Mouse (Mus musculus): ENCODE results near the gene Ric8a. TPM values are rescaled to one million over a fixed set of nuclear protein-coding genes. Genes with fewer than 3 reads are reported as not detected.

Ric8a gene
- polyA plus RNA-seq, 1 experiment from 2014 or later = 76.0 TPM

DNA sequence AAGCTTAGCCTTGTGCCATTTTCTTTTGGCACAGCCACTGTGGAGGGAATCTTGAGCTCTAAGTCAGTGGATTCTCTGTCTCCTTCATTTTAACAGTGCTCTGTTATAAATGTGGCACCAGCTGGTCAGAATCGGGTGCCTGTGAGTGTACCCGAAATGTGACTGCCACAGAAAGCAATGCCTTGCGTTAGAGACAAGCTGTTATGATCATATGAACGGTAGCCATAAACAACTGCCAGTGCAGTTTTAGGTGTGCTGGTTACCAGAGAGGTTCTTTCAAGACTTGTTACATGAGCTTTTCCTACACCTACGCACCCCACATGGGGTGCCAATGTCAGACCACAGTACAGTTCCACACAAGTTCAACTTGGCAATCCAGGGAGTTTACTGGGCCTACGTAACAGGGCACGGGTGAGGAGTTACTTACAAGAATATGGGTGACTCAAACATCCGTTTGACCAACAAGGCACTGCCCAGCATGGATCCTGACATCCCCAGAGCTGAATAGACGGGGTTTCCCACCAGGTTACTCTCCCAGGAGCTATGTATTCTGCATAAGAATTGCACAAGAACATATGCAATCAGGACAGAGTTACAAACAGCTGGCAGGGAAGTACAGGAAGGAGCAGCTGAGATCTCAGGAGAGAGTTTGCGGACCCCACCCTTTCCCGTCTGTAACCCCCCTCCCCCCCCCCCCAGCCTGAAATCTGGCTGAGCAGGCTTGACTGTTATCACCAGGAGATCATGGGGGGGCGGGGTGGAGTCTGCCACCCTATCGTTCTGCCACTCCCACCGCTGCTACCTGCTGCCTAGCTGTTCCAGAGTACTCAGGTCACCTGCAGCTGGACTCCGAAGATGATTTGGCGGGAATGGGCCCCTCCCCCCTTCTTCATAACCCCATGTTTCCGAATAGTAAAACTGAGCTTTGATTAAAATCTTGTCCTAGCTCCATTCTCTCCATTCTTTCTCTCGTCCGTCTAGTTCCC is 15.7 kb upstream of the Ric8a start:
- Histone ChIP-seq H3K4me1 (ENCODE audit: control insufficient read depth, insufficient read depth, low read length) (peaks cover 3% of the 10 kb centered on the region; the same call in 1 of the 2 replicates), H3K4me2 (ENCODE audit: low read depth, low read length) (no peak overlapping the region), H3K27me3 (replicated peaks; ENCODE audit: control insufficient read depth, insufficient read depth, low read length) (peaks cover 9% of the 10 kb centered on the region), H3K9ac (ENCODE audit: low read depth, low read length) (no peak overlapping the region), H3K36me3 (ENCODE audit: control insufficient read depth, insufficient read depth, low read length) (no peaks in the 10 kb centered on the region), H3K4me3 (ENCODE audit: low read depth, low read length) (no peak overlapping the region), H3K27ac (replicated peaks; ENCODE audit: low read depth, low read length) (no peak overlapping the region), H3K9me3 (ENCODE audit: control insufficient read depth, low read length) (no peaks in the 10 kb centered on the region)
- DNase-seq (ENCODE audit: low spot score) = peak; percentile 22
- 35% methylated on average over 18 of the region's 19 CpGs for WGBS
- ATAC-seq (ENCODE audit: low read depth) = no peak

- peaks cover 3% of the 10 kb centered on the region; the same call in 1 of the 2 replicates for H3K4me1 ChIP-seq (ENCODE audit: control insufficient read depth, insufficient read depth, low read length)
- H3K4me2 ChIP-seq (ENCODE audit: low read depth, low read length) = no peak overlapping the region
- peaks cover 9% of the 10 kb centered on the region for H3K27me3 ChIP-seq (replicated peaks; ENCODE audit: control insufficient read depth, insufficient read depth, low read length)
- no peaks in the 10 kb centered on the region for H3K36me3 ChIP-seq (ENCODE audit: control insufficient read depth, insufficient read depth, low read length)
- H3K9ac ChIP-seq (ENCODE audit: low read depth, low read length) = no peak overlapping the region
- no peak for DNase-seq (ENCODE audit: low spot score)
- H3K27ac ChIP-seq (replicated peaks; ENCODE audit: low read depth, low read length) = no peak overlapping the region
- WGBS = 73% methylated on average over 7 of the region's 7 CpGs
- ATAC-seq (ENCODE audit: low read depth) = no peak
- H3K9me3 ChIP-seq (ENCODE audit: control insufficient read depth, low read length) = no peaks in the 10 kb centered on the region
- H3K4me3 ChIP-seq (ENCODE audit: low read depth, low read length) = no peak overlapping the region
These were observed 13.0 kb upstream of the Ric8a start for GRCm38 (mm10) chr7:140843806-140844205.

GRCm38 (mm10) chr7:140844905-140845665 is 11.7 kb upstream of the Ric8a start, which contains the start of gene Scgb1c1:
Gene Scgb1c1 (plus strand): TSS chr7:140845547.
- Histone ChIP-seq H3K4me2 (ENCODE audit: low read depth, low read length) (no peak within 1 kb of the TSS), H3K4me3 (ENCODE audit: low read depth, low read length) (no peak within 1 kb of the TSS), H3K27ac (replicated peaks; ENCODE audit: low read depth, low read length) (no peak within 1 kb of the TSS), H3K36me3 (ENCODE audit: control insufficient read depth, insufficient read depth, low read length) (no peaks in the 10 kb centered on the region), H3K9ac (ENCODE audit: low read depth, low read length) (no peak within 1 kb of the TSS), H3K27me3 (replicated peaks; ENCODE audit: control insufficient read depth, insufficient read depth, low read length) (peaks cover 9% of the 10 kb centered on the region), H3K9me3 (ENCODE audit: control insufficient read depth, low read length) (no peaks in the 10 kb centered on the region), H3K4me1 (ENCODE audit: control insufficient read depth, insufficient read depth, low read length) (peaks cover 3% of the 10 kb centered on the region; the same call in 1 of the 2 replicates)
- peak; percentile 84 for ATAC-seq (ENCODE audit: low read depth)
- WGBS = 29% methylated on average over 11 of the region's 14 CpGs
- peak; percentile 90 for DNase-seq (ENCODE audit: low spot score)

DNA sequence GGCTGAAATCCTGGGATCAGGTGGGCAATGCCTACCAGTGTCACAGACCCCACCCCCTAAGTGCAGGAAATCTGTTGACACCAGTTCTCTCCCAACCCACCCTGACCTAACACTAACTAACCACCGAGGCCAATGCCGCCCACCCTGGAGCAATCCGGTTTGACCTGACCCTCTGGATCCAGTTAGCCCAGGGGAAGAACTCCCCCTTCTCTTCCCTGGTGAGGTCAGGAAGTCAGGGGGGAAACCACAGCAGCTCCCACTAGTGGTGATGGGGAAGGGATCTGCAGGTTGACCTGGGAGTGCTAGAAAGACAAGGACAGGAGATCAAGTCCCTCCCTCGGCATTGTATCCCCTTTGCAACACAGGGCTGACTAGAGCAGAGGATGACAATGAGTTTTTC is 11.1 kb upstream of the Ric8a start:
- ATAC-seq (ENCODE audit: low read depth) (no peak), DNase-seq (ENCODE audit: low spot score) (no peak)
- WGBS = 38% methylated on average over 4 of the region's 4 CpGs
- Histone ChIP-seq H3K27me3 (replicated peaks; ENCODE audit: control insufficient read depth, insufficient read depth, low read length) (peaks cover 9% of the 10 kb centered on the region), H3K4me2 (ENCODE audit: low read depth, low read length) (no peak overlapping the region), H3K4me3 (ENCODE audit: low read depth, low read length) (no peak overlapping the region), H3K4me1 (ENCODE audit: control insufficient read depth, insufficient read depth, low read length) (peaks cover 3% of the 10 kb centered on the region; the same call in 1 of the 2 replicates), H3K36me3 (ENCODE audit: control insufficient read depth, insufficient read depth, low read length) (no peaks in the 10 kb centered on the region), H3K9ac (ENCODE audit: low read depth, low read length) (no peak overlapping the region), H3K9me3 (ENCODE audit: control insufficient read depth, low read length) (no peaks in the 10 kb centered on the region), H3K27ac (replicated peaks; ENCODE audit: low read depth, low read length) (no peak overlapping the region)

DNA sequence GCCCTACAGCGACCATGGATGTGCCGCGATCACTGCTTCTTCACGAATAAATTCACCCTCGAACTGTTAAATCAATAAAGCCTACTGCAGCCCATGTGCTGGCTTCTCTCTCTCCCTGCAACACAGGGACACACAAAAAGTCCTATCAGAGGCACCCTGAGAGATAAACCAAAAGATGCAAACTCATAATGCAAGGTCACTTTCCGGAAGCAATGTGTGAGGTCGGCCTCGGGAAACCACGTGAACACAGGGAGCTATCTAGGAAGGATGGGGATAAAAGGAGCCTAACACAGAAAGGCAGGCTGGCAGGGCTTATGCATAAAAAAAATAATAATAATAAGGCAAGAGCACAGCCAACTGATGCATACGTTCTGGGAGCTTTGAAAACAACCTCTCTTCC is 10.1 kb upstream of the Ric8a start:
- no peaks in the 10 kb centered on the region for H3K9me3 ChIP-seq (ENCODE audit: control insufficient read depth, low read length)
- no peak overlapping the region for H3K27ac ChIP-seq (replicated peaks; ENCODE audit: low read depth, low read length)
- no peaks in the 10 kb centered on the region for H3K4me1 ChIP-seq (ENCODE audit: control insufficient read depth, insufficient read depth, low read length)
- no peak overlapping the region for H3K9ac ChIP-seq (ENCODE audit: low read depth, low read length)
- H3K36me3 ChIP-seq (ENCODE audit: control insufficient read depth, insufficient read depth, low read length) = peaks cover 4% of the 10 kb centered on the region
- peaks cover 6% of the 10 kb centered on the region for H3K27me3 ChIP-seq (replicated peaks; ENCODE audit: control insufficient read depth, insufficient read depth, low read length)
- no peak overlapping the region for H3K4me3 ChIP-seq (ENCODE audit: low read depth, low read length)
- DNase-seq (ENCODE audit: low spot score) = no peak
- ATAC-seq (ENCODE audit: low read depth) = no peak
- H3K4me2 ChIP-seq (ENCODE audit: low read depth, low read length) = no peak overlapping the region
- 76% methylated on average over 10 of the region's 10 CpGs for WGBS

DNA sequence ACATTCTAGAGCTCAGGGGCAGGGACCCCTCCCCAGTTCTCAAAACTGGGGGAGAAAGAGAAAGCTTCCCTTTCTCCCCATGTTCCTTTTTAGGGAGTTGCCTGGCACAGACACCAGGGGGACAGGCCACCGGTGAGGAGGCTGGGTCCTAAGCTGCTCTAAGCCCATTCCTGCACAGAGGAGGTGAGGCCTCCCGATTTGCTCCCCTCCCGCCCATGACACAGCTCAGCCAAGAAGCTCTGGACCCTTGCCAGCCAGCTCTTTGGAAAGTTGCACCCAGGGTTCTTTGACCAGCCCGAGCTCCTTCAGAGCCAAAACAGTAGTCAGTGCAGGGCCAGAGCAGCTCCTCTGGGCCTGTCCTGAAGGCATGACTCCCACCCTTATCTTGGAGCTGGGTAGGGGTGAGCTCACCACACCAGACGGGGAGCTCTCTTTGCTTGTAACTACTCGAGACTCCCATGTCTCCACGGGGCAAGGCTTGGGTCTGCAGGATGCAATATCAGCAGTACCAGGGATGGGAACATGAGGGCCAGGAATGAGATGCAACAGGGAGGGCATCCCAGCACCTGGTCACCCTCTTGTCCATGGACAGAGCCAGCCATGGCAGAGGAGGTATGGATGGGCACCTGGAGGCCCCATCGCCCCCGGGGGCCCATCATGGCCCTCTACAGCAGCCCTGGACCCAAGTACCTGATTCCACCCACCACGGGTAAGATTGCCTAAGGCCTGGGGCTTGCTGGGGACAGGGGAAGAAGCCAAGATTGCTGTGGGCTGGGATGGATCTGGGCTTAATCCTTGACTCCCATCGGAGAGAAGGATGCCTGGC is 8.8 kb upstream of the Ric8a start, which contains the start of gene Odf3:
Gene Odf3, plus strand, starts transcription at position 51 of the 826 bp plus-strand sequence.
- no peak within 1 kb of the TSS for H3K27ac ChIP-seq (replicated peaks; ENCODE audit: low read depth, low read length)
- ATAC-seq (ENCODE audit: low read depth) (peak; percentile 27; the same call in 1 of the 2 replicates), DNase-seq (ENCODE audit: low spot score) (peak; percentile 59)
- no peak within 1 kb of the TSS for H3K4me3 ChIP-seq (ENCODE audit: low read depth, low read length)
- H3K4me2 ChIP-seq (ENCODE audit: low read depth, low read length) = no peak within 1 kb of the TSS
- H3K27me3 ChIP-seq (replicated peaks; ENCODE audit: control insufficient read depth, insufficient read depth, low read length) = peaks cover 6% of the 10 kb centered on the region; the same call in 1 of the 2 replicates
- H3K36me3 ChIP-seq (ENCODE audit: control insufficient read depth, insufficient read depth, low read length) = peaks cover 17% of the 10 kb centered on the region
- H3K9ac ChIP-seq (ENCODE audit: low read depth, low read length) = no peak within 1 kb of the TSS
- H3K4me1 ChIP-seq (ENCODE audit: control insufficient read depth, insufficient read depth, low read length) = no peaks in the 10 kb centered on the region
- WGBS = 59% methylated on average over 11 of the region's 11 CpGs
- H3K9me3 ChIP-seq (ENCODE audit: control insufficient read depth, low read length) = no peaks in the 10 kb centered on the region

DNA sequence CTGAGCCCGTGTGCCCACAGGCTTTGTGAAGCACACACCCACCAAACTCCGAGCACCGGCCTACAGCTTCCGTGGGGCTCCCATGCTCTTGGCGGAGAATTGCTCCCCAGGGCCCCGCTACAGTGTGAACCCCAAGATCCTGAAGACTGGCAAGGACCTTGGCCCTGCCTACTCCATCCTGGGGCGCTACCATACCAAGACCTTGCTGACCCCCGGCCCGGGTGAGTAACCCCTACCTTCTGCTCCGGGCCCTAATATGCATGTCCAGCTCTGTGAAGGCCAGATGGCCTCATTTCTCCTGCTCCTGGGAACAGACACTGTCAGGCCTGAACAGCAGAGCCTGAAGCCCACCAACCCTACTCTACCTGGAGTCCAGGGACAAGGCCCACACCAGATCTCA is 8.2 kb upstream of the Ric8a start:
- Histone ChIP-seq H3K9me3 (ENCODE audit: control insufficient read depth, low read length) (no peaks in the 10 kb centered on the region), H3K4me2 (ENCODE audit: low read depth, low read length) (no peak overlapping the region), H3K36me3 (ENCODE audit: control insufficient read depth, insufficient read depth, low read length) (peaks cover 24% of the 10 kb centered on the region), H3K9ac (ENCODE audit: low read depth, low read length) (no peak overlapping the region), H3K27me3 (replicated peaks; ENCODE audit: control insufficient read depth, insufficient read depth, low read length) (peaks cover 6% of the 10 kb centered on the region; the same call in 1 of the 2 replicates), H3K27ac (replicated peaks; ENCODE audit: low read depth, low read length) (no peak overlapping the region), H3K4me1 (ENCODE audit: control insufficient read depth, insufficient read depth, low read length) (no peaks in the 10 kb centered on the region), H3K4me3 (ENCODE audit: low read depth, low read length) (no peak overlapping the region)
- ATAC-seq (ENCODE audit: low read depth) (no peak), DNase-seq (ENCODE audit: low spot score) (no peak)
- 96% methylated on average over 9 of the region's 10 CpGs for WGBS

DNA sequence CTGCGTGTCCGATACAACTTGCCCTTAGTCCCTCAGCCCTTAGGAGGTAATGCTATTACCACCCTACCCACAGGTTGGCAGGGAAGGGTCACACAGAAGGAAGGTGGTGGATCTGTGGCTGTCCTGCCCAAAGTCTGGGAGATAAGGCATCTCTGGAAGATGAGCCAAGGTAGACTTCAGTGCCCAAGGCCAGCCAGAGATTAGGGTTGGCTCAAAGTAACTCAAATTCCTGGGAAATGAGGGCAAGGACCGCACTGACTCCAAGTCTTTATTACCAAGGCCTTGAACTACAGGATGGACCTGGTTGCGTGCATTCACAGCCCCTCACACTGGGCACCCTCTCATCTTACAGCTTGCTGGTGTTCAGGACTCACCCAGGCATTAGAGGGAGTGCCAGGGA is 4.8 kb upstream of the Ric8a start:
- peaks cover 8% of the 10 kb centered on the region for H3K4me1 ChIP-seq (ENCODE audit: control insufficient read depth, insufficient read depth, low read length)
- H3K27ac ChIP-seq (replicated peaks; ENCODE audit: low read depth, low read length) = no peak overlapping the region
- ATAC-seq (ENCODE audit: low read depth) (no peak), DNase-seq (ENCODE audit: low spot score) (no peak)
- H3K27me3 ChIP-seq (replicated peaks; ENCODE audit: control insufficient read depth, insufficient read depth, low read length) = no peaks in the 10 kb centered on the region
- no peak overlapping the region for H3K9ac ChIP-seq (ENCODE audit: low read depth, low read length)
- no peaks in the 10 kb centered on the region for H3K9me3 ChIP-seq (ENCODE audit: control insufficient read depth, low read length)
- H3K4me2 ChIP-seq (ENCODE audit: low read depth, low read length) = no peak overlapping the region
- WGBS = 100% methylated on average over 4 of the region's 4 CpGs
- H3K4me3 ChIP-seq (ENCODE audit: low read depth, low read length) = no peak overlapping the region
- H3K36me3 ChIP-seq (ENCODE audit: control insufficient read depth, insufficient read depth, low read length) = peaks cover 36% of the 10 kb centered on the region
